Mouse (Mus musculus) intestine, embryonic 14.5 days (tissue): ENCODE measurements at regions not wholly inside any gene's neighbourhood (a gene's known extent, or its start where the extent isn't known, plus 50 kb on each side); places are given as distances from the start of the nearest gene placed in this dataset.
A peak's percentile ranks its signal among the peaks of the same experiment; 100 is the strongest.

Experiments
- ATAC-seq: fragments of 200-750 bp; cut with Nextera tagmentation; replicated peaks from 2 replicates; pipeline ENCODE4 v1.8.0; 2017; ENCODE audit warnings: low read depth, moderate number of reproducible peaks, moderate TSS enrichment, moderate library complexity; ENCODE audit not compliant: low FRiP score, low TSS enrichment
- DNase-seq: peaks from one replicate; pipeline ENCODE4 v3.0.0-alpha.2; 2018; ENCODE audit warnings: low spot score
- H3K27ac ChIP-seq: fragments of 300-500 bp; sonication (generic); 2 replicates; pipeline ENCODE4 v1.5.1; 2014; ENCODE audit warnings: low read depth, mild to moderate bottlenecking, control low read depth
- H3K27me3 ChIP-seq: fragments of 300-500 bp; sonication (generic); replicated peaks from 2 replicates; pipeline ENCODE4 v1.6.1; 2014; ENCODE audit warnings: low read length, control low read depth; ENCODE audit not compliant: control insufficient read depth, insufficient read depth
- H3K36me3 ChIP-seq: fragments of 300-500 bp; sonication (generic); 2 replicates; pipeline ENCODE4 v1.6.1; 2014; ENCODE audit warnings: low read length, control low read depth; ENCODE audit not compliant: control insufficient read depth, insufficient read depth
- H3K4me1 ChIP-seq: fragments of 300-500 bp; sonication (generic); replicated peaks from 2 replicates; pipeline ENCODE4 v1.6.1; 2014; ENCODE audit warnings: low read length, control low read depth, mixed read lengths; ENCODE audit not compliant: control insufficient read depth, insufficient read depth
- H3K4me2 ChIP-seq: fragments of 300-500 bp; sonication (generic); 2 replicates; pipeline ENCODE4 v1.6.1; 2014; ENCODE audit warnings: low read length
- H3K4me3 ChIP-seq: fragments of 300-500 bp; sonication (generic); 2 replicates; pipeline ENCODE4 v1.5.1; 2014; ENCODE audit warnings: low read depth, low read length, control low read depth, mixed read lengths
- H3K9ac ChIP-seq: fragments of 300-500 bp; sonication (generic); 2 replicates; pipeline ENCODE4 v1.6.1; 2014; ENCODE audit warnings: mild to moderate bottlenecking, low read length
- H3K9me3 ChIP-seq: fragments of 300-500 bp; sonication (generic); 2 replicates; pipeline ENCODE4 v1.6.1; 2016; ENCODE audit warnings: low read length, control low read depth; ENCODE audit not compliant: control insufficient read depth
- WGBS: fragments of 180-500 bp; shearing (Covaris S2); extraction: QIAGEN DNeasy Blood & Tissue Kit; methylation state at CpG from one replicate; pipeline ENCODE4 v1.1.7; 2014; 5-methylcytosine and 5-hydroxymethylcytosine counted together

DNA sequence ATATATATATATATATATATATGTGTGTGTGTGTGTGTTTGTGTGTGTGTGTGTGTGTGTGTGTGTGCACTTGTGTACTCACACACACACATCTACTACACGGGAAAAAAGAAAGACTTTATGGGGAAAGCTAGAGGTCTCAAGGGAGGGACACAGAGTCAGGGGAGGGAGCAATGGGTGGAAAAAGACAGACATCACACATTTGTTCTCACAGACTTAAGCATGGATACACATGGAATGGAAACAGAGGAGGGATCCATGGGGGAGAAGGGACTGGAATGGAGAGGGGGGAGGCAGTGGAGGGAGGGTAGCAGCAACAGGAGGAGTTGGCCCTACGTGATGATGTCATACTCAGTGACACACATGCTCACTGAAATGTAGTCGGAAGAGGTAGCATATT, 248.3 kb downstream of the Cryba4 start:
- Histone ChIP-seq H3K4me2 (no peak overlapping the region), H3K4me3 (no peak overlapping the region), H3K4me1 (no peaks in the 10 kb centered on the region), H3K27ac (no peak overlapping the region), H3K27me3 (no peaks in the 10 kb centered on the region), H3K9me3 (peaks cover 5% of the 10 kb centered on the region; the same call in 1 of the 2 replicates), H3K9ac (no peak overlapping the region), H3K36me3 (no peaks in the 10 kb centered on the region)
- ATAC-seq (no peak), DNase-seq (no peak)
- WGBS, result 75% methylated on average over 3 of the region's 3 CpGs

DNA sequence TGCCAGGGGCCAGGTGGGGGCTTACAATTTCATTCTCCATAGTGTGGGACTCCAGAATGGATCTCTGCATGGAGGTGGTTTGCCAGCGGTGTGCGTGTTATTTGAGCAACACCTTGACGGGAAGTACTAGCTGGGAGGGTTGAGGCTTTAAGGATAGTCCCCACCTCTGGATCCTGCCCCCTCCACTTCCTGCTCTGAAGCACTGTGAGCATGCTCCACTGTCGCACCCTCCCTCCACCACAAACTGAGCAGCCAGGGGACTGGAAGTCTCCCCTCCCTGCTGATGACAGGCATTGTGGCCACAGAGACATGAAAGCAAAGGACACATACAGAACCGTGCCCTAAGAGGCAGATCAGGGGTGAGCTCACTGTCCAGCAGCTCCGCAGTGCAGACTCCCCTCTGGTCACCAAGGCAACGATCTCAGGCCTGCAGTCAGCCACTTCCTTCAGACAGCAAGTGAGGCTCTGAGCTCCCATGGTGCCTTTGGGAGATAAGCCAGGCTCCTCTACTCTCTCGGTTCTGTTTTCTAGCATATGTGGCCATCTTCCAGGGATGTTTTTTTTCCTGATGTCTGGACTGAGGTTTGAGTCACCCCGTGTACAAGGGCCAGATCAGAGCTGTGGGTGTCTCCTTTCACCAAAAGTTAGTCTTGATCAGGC, 239.7 kb downstream of the Cryba4 start:
- Histone ChIP-seq H3K4me1 (peaks cover 9% of the 10 kb centered on the region; the same call in 1 of the 2 replicates), H3K27me3 (no peaks in the 10 kb centered on the region), H3K9me3 (no peaks in the 10 kb centered on the region; the same call in 1 of the 2 replicates), H3K9ac (no peak overlapping the region), H3K4me3 (no peak overlapping the region), H3K27ac (peak overlapping the region; percentile 70), H3K36me3 (no peaks in the 10 kb centered on the region), H3K4me2 (0 out of 2 replicates have a peak overlapping the region, but pooled peaks have one; percentile 15)
- 10% methylated on average over 9 of the region's 9 CpGs for WGBS
- DNase-seq, result no peak
- ATAC-seq, result peak; percentile 64; the same call in 1 of the 2 replicates

DNA sequence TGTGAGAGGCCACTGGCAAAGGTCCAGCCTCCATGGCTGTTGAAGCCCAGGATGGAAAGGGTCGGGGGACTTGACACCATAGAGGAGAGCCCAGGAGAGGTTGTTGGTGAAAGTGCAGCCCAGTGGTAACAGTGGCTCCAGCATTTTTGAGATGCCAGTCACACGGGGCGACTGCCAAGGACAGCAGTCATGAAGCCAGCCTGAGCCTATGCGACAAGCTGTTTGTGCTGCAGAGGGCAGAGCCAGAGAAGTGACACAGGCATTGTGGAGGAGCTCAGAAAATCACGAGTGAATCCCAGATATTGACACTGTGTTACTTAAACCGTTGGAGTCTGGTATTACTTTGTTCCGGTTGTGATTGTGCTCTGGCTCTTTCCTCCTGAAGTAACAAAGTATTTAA, 233.4 kb downstream of the Cryba4 start:
- H3K4me2 ChIP-seq, result no peak overlapping the region
- H3K4me3 ChIP-seq, result no peak overlapping the region
- H3K36me3 ChIP-seq, result no peaks in the 10 kb centered on the region
- no peak overlapping the region for H3K9ac ChIP-seq
- no peaks in the 10 kb centered on the region for H3K4me1 ChIP-seq
- DNase-seq (no peak), ATAC-seq (no peak)
- H3K27ac ChIP-seq, result no peak overlapping the region
- WGBS, result 67% methylated on average over 7 of the region's 7 CpGs
- no peaks in the 10 kb centered on the region for H3K27me3 ChIP-seq
- H3K9me3 ChIP-seq, result no peaks in the 10 kb centered on the region; the same call in 1 of the 2 replicates

DNA sequence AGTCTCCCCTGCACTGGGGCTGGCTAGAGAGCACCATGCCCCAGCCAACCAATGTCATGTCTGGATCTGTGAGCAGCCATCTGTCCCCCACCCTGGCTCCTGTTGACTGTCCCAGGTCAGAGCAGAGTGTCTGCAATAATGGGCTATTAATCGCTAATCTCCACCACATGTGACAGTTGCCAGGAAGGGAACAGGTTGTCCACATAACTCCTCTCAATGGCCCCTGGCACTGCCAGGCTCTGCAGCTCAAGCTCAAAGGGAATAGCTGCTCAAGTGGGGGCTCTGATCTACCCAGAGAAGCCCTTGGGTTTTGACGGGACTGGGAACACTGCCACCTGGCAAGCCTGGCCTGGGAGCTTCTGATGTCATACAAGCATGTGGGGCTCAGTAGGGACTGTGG, 231.4 kb downstream of the Cryba4 start:
- Histone ChIP-seq H3K4me2 (no peak overlapping the region), H3K36me3 (no peaks in the 10 kb centered on the region), H3K9ac (no peak overlapping the region), H3K27me3 (no peaks in the 10 kb centered on the region), H3K4me1 (no peaks in the 10 kb centered on the region), H3K4me3 (no peak overlapping the region), H3K27ac (no peak overlapping the region), H3K9me3 (no peaks in the 10 kb centered on the region)
- 62% methylated on average over 2 of the region's 2 CpGs for WGBS
- DNase-seq, result no peak
- ATAC-seq, result no peak

DNA sequence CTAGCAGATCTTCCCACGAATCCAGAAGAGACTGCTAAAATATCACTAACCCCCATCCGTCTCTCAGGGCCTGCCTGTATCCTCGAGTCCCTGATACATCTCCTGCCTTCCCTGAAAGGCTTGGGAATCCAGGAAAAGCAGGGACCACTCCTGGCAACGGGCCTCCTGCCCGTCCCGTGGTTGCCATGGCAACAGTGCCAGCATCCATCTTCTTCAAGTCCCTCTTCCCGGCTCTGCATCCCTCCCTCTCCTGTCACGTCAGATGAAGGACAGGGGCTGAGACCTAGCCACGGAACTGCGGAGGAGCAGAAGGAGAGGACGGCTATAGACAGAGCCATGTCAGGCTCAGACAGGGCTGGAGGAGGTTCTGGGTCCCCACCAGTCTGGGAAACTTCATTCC, 222.4 kb downstream of the Cryba4 start:
- no peaks in the 10 kb centered on the region for H3K4me1 ChIP-seq
- 49% methylated on average over 11 of the region's 11 CpGs for WGBS
- H3K27me3 ChIP-seq, result no peaks in the 10 kb centered on the region
- H3K9me3 ChIP-seq, result no peaks in the 10 kb centered on the region
- no peaks in the 10 kb centered on the region for H3K36me3 ChIP-seq
- no peak overlapping the region for H3K4me2 ChIP-seq
- ATAC-seq (no peak), DNase-seq (no peak)
- H3K4me3 ChIP-seq, result no peak overlapping the region
- H3K9ac ChIP-seq, result no peak overlapping the region
- no peak overlapping the region for H3K27ac ChIP-seq

DNA sequence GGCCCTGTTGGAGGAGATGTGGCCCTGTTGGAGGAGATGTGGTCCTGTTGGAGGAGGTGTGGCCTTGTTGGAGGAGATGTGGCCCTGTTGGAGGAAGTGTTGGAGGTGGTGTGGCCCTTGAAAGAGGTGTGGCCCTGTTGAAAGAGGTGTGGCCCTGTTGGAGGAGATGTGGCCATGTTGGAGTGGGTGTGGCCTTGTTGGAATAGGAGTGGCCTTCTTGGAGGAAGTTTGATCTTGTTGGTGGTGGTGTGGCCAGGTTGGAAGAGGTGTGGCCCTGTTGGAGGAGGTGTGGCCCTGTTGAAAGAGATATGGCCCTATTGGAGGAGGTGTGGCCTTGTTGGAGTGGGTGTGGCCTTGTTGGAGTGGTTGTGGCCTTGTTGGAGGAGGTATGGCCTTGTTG, 220.3 kb downstream of the Cryba4 start:
- Histone ChIP-seq H3K4me3 (no peak overlapping the region), H3K4me1 (peaks cover 7% of the 10 kb centered on the region; the same call in 1 of the 2 replicates), H3K27me3 (no peaks in the 10 kb centered on the region), H3K36me3 (no peaks in the 10 kb centered on the region), H3K9me3 (no peaks in the 10 kb centered on the region), H3K9ac (no peak overlapping the region), H3K4me2 (no peak overlapping the region), H3K27ac (no peak overlapping the region)
- ATAC-seq (no peak), DNase-seq (no peak)

DNA sequence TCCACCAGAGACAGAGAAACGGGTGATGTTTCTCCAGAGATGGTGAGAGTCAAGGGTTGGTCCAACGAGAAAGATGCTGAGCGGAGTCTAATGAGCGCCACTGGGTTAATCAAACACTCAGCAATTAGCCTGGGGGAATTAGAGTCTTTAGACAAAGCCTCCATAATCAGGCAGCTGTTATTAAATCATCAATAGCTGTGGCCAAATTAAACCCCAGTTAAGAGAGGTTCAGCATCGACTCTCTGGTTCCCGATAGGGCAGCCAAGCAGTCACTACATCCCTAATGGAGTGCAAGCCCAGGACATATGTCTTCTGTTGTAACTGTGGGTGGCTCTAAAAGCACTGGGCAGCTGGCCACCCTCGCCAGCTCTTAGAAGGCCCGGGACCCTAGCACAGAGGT, 216.9 kb downstream of the Cryba4 start:
- ATAC-seq (no peak), DNase-seq (no peak)
- 80% methylated on average over 8 of the region's 8 CpGs for WGBS
- Histone ChIP-seq H3K27me3 (no peaks in the 10 kb centered on the region), H3K27ac (no peak overlapping the region), H3K4me1 (peaks cover 9% of the 10 kb centered on the region; the same call in 1 of the 2 replicates), H3K4me3 (no peak overlapping the region), H3K4me2 (no peak overlapping the region), H3K36me3 (no peaks in the 10 kb centered on the region), H3K9ac (no peak overlapping the region), H3K9me3 (no peaks in the 10 kb centered on the region)

DNA sequence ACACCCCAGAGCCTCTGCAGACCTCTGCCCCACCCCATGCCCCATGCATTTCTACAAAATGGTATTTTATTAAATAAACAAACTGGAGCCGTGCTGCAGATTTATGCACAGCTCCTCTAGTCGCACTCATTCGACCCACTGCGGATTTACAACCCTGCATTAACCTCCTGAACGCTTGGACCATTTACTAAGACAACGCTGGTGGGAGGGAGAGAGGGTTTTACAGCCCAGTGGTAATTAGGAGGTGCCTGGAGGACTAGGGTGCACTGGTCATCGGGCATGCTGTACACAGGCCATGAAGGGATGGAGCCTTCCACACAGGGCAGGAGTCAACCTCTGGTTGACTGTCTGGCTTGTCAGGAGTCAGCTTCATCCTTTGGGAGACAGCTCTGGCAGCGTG, 215.2 kb downstream of the Cryba4 start:
- DNase-seq, result no peak

More for the DNA sequence above, 215.2 kb downstream of the Cryba4 start:
- Histone ChIP-seq H3K4me1 (peaks cover 9% of the 10 kb centered on the region; the same call in 1 of the 2 replicates), H3K4me2 (no peak overlapping the region), H3K9me3 (no peaks in the 10 kb centered on the region), H3K27ac (no peak overlapping the region), H3K36me3 (no peaks in the 10 kb centered on the region), H3K9ac (no peak overlapping the region), H3K4me3 (no peak overlapping the region), H3K27me3 (no peaks in the 10 kb centered on the region)
- WGBS, result 13% methylated on average over 8 of the region's 8 CpGs
- no peak for ATAC-seq
